Mouse (Mus musculus): ENCODE data around the gene Arhgap18.

DNA sequence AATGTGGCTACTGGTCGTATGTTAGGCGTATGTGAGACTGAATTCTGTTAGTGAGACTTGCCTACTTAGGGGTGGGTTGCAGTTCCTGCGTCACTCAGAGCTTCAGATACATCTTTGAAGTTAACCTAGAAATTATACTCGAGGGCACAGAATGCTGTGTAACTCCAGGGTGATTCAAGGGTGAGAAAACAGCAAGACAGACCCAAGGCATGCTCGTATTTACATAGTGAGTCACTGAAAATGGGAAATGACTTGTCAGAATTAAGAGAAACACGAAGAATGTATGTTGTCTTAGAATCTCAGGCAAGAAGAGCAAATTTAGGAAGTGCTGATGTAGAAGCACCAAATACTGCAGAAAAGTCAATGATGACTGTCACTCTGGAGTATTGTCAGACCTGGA lies 142.5 kb downstream of the Arhgap18 start:
- TF ChIP-seq CTCF (IDR thresholded peaks at IDR 0.05; ENCODE audit: insufficient read depth, low read depth, low read length): no peak
- no peak for TF ChIP-seq POLR2A (IDR thresholded peaks at IDR 0.05; ENCODE audit: insufficient read depth, low read depth, low read length)

Data from olfactory bulb, adult 2 months (tissue).